Mouse (Mus musculus): ENCODE measurements around the gene Gpr155. TPM values are rescaled to one million over a fixed set of nuclear protein-coding genes. Genes with fewer than 3 reads are reported as not detected.
A peak's percentile ranks its signal among the peaks of the same experiment; 100 is the strongest.

Gpr155 gene
- polyA plus RNA-seq, 2 experiments: 4.1 to 9.0 TPM

DNA sequence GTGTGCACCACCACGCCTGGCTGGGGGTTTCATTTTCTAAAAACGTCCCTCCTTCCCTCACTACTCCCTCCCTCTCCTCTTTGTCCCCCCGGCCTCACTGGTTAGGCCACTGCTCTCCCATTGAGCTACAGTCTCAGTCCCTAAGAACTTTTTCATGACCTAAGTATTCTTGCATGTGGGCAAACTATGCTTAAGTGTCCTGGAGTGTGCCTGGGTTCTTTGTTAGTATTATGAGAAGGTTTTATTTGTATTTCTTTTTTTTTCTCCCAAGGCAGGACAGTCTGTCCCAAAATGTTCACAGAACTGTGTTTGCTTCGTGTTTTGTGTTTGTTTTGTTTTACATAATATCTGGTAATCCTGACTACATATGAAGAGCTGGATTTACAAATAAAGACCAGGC is 21.3 kb upstream of the Gpr155 start:
- no peaks in the 10 kb centered on the region for H3K9me3 ChIP-seq (ENCODE audit: control insufficient read depth, low read length)
- no peak overlapping the region for H3K4me2 ChIP-seq (ENCODE audit: low read depth)
- H3K4me3 ChIP-seq (ENCODE audit: insufficient read depth in 1 of 2, low read depth in 2 of 2, low read length in 2 of 2): no peak overlapping the region
- no peak for TF ChIP-seq CTCF (IDR thresholded peaks at IDR 0.05; ENCODE audit: low read depth)
- no peak for TF ChIP-seq EP300 (IDR thresholded peaks at IDR 0.05; ENCODE audit: low read depth)
- no peaks in the 10 kb centered on the region for H3K27me3 ChIP-seq (ENCODE audit: control insufficient read depth, insufficient read depth, low read length)
- no peaks in the 10 kb centered on the region for H3K36me3 ChIP-seq (replicated peaks; ENCODE audit: control insufficient read depth, insufficient read depth, low read depth)
- H3K9ac ChIP-seq (replicated peaks): no peak overlapping the region
- DNase-seq (ENCODE audit: low read depth in 3 of 3, low spot score in 3 of 3): no peak
- H3K27ac ChIP-seq: no peak overlapping the region
- H3K4me1 ChIP-seq (replicated peaks; ENCODE audit: control insufficient read depth in 2 of 2, insufficient read depth in 2 of 2, low read length in 1 of 2): no peaks in the 10 kb centered on the region
- no peak for ATAC-seq (ENCODE audit: insufficient read depth)
- 48% methylated on average over 4 of the region's 4 CpGs for WGBS (ENCODE audit: insufficient replicate concordance)

DNA sequence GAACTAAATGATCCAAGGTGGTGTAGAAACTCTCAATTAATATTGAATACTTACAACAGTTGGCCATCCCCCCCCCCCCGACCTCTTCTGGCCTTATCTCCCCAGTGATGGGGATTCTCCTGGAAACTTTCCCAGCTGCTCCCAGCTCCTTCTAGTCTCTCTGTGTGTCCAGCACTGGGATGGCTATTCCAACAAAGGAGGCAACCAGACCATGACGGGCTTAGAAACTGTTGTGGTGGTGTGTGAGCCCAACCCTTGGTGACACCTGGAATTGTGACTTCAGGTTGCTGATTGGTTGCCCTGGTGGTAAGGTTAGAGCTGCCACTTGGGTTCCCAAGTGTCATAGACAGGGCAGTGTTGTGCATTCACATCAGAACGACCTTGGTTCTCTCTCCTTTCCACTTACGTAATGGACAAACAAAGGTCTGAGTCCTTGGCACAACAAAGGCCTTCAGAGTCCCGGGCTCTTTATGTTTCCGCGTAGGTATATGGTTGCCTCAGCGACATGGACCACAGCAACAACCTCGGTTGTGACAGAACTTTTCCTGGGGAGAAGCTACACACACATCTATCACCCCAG is 20.1 kb upstream of the Gpr155 start:
- DNase-seq (ENCODE audit: low read depth in 3 of 3, low spot score in 3 of 3) (no peak), ATAC-seq (ENCODE audit: insufficient read depth) (no peak)
- no peak overlapping the region for H3K4me3 ChIP-seq (ENCODE audit: insufficient read depth in 1 of 2, low read depth in 2 of 2, low read length in 2 of 2)
- H3K36me3 ChIP-seq (replicated peaks; ENCODE audit: control insufficient read depth, insufficient read depth, low read depth): no peaks in the 10 kb centered on the region
- no peaks in the 10 kb centered on the region for H3K9me3 ChIP-seq (ENCODE audit: control insufficient read depth, low read length)
- no peaks in the 10 kb centered on the region for H3K4me1 ChIP-seq (replicated peaks; ENCODE audit: control insufficient read depth in 2 of 2, insufficient read depth in 2 of 2, low read length in 1 of 2)
- WGBS (ENCODE audit: insufficient replicate concordance): 71% methylated on average over 9 of the region's 9 CpGs
- no peak overlapping the region for H3K4me2 ChIP-seq (ENCODE audit: low read depth)
- TF ChIP-seq EP300 (IDR thresholded peaks at IDR 0.05; ENCODE audit: low read depth): no peak
- no peak for TF ChIP-seq CTCF (IDR thresholded peaks at IDR 0.05; ENCODE audit: low read depth)
- H3K9ac ChIP-seq (replicated peaks): no peak overlapping the region
- H3K27ac ChIP-seq: no peak overlapping the region
- no peaks in the 10 kb centered on the region; the same call in 1 of the 2 replicates for H3K27me3 ChIP-seq (ENCODE audit: control insufficient read depth, insufficient read depth, low read length)

DNA sequence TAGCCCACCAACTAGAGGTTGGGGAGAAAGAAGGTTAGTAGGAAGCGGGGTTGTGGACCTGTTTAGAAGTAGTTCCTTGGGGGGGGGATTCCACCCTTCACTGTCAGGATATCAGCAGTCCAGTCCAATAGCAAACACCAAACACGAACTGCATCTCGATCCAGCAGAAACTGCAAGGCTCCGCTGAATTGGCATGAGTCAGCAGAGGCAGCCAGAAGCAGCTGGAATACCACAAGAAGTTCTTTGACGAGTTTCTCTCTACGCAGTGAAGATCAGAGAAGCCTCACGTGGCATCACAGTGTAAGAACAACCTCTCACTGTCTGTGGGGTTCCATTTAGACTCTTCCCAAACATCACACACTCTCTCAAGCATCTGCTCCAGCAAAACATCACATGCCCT is 18.6 kb upstream of the Gpr155 start:
- no peak for ATAC-seq (ENCODE audit: insufficient read depth)
- no peak for TF ChIP-seq EP300 (IDR thresholded peaks at IDR 0.05; ENCODE audit: low read depth)
- no peak for TF ChIP-seq CTCF (IDR thresholded peaks at IDR 0.05; ENCODE audit: low read depth)
- H3K27me3 ChIP-seq (ENCODE audit: control insufficient read depth, insufficient read depth, low read length): no peaks in the 10 kb centered on the region; the same call in 1 of the 2 replicates
- H3K9ac ChIP-seq (replicated peaks): no peak overlapping the region
- 73% methylated on average over 7 of the region's 7 CpGs for WGBS (ENCODE audit: insufficient replicate concordance)
- H3K27ac ChIP-seq: no peak overlapping the region
- H3K4me3 ChIP-seq (ENCODE audit: insufficient read depth in 1 of 2, low read depth in 2 of 2, low read length in 2 of 2): no peak overlapping the region
- no peaks in the 10 kb centered on the region for H3K4me1 ChIP-seq (replicated peaks; ENCODE audit: control insufficient read depth in 2 of 2, insufficient read depth in 2 of 2, low read length in 1 of 2)
- H3K9me3 ChIP-seq (ENCODE audit: control insufficient read depth, low read length): no peaks in the 10 kb centered on the region
- no peaks in the 10 kb centered on the region for H3K36me3 ChIP-seq (replicated peaks; ENCODE audit: control insufficient read depth, insufficient read depth, low read depth)
- no peak overlapping the region for H3K4me2 ChIP-seq (ENCODE audit: low read depth)
- DNase-seq (ENCODE audit: low read depth in 3 of 3, low spot score in 3 of 3): no peak

DNA sequence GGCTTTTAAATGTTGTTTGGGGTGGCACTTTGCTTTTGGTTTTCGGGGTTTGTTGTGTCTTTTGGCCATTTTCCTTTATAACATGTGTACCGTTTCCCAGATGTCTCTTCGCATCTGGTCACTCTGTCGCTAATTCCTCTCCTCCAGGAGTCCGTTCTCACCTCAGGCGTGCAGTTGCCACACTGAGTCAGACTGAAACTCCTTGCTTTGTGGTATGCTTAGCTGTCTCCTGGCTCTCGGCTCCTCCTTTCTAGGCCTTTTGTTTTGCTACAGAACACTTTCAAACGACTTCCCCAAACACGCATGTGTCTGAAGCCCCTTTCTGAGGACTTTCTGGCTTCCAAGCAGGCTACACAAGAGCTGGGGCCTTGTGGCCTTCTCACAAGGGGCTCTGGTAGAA is 18.1 kb upstream of the Gpr155 start:
- H3K4me2 ChIP-seq (ENCODE audit: low read depth): no peak overlapping the region
- H3K4me1 ChIP-seq (replicated peaks; ENCODE audit: control insufficient read depth in 2 of 2, insufficient read depth in 2 of 2, low read length in 1 of 2): no peaks in the 10 kb centered on the region
- H3K9ac ChIP-seq (replicated peaks): no peak overlapping the region
- H3K27me3 ChIP-seq (ENCODE audit: control insufficient read depth, insufficient read depth, low read length): no peaks in the 10 kb centered on the region; the same call in 1 of the 2 replicates
- WGBS (ENCODE audit: insufficient replicate concordance): 73% methylated on average over 9 of the region's 9 CpGs
- TF ChIP-seq CTCF (IDR thresholded peaks at IDR 0.05; ENCODE audit: low read depth) (no peak), EP300 (IDR thresholded peaks at IDR 0.05; ENCODE audit: low read depth) (no peak)
- DNase-seq (ENCODE audit: low read depth in 3 of 3, low spot score in 3 of 3) (no peak), ATAC-seq (ENCODE audit: insufficient read depth) (no peak)
- H3K4me3 ChIP-seq (ENCODE audit: insufficient read depth in 1 of 2, low read depth in 2 of 2, low read length in 2 of 2): no peak overlapping the region
- H3K36me3 ChIP-seq (replicated peaks; ENCODE audit: control insufficient read depth, insufficient read depth, low read depth): no peaks in the 10 kb centered on the region
- H3K9me3 ChIP-seq (ENCODE audit: control insufficient read depth, low read length): no peaks in the 10 kb centered on the region
- no peak overlapping the region for H3K27ac ChIP-seq

DNA sequence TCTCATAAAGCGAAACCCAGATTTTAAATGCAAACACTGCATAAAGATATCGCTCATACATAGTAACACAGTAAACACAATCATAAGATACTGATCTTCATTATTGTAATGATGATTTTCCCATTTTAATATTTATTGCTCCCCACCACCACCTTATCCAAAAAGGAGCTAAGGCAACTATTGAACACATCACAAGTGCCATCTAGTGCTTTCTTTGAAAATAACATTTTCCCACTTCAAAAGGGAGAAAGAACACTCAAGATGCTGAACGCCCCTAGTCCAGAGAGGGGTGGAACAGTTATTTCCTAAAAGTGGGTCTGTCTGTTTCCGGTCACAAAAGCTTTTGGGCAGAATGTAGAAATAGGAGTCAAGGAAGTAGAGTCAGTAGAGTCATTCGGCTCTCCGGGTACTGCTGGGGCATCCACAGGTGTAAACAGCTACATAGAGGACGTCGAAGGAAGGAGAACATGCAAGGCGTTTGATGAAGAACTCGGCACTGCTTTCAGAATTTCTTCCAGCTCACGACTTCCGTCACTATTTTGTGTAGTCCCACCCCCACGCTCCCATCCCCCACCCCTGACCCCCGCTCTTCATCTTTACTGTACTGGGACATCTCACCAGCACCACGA is 17.1 kb upstream of the Gpr155 start:
- ATAC-seq (ENCODE audit: insufficient read depth) (no peak), DNase-seq (ENCODE audit: low read depth in 3 of 3, low spot score in 3 of 3) (no peak)
- WGBS (ENCODE audit: insufficient replicate concordance): 59% methylated on average over 15 of the region's 15 CpGs
- H3K9me3 ChIP-seq (ENCODE audit: control insufficient read depth, low read length): no peaks in the 10 kb centered on the region
- no peak overlapping the region for H3K4me2 ChIP-seq (ENCODE audit: low read depth)
- TF ChIP-seq EP300 (IDR thresholded peaks at IDR 0.05; ENCODE audit: low read depth) (no peak), CTCF (IDR thresholded peaks at IDR 0.05; ENCODE audit: low read depth) (peak; percentile 18; the same call in 1 of the 2 replicates)
- H3K9ac ChIP-seq (replicated peaks): no peak overlapping the region
- no peak overlapping the region for H3K4me3 ChIP-seq (ENCODE audit: insufficient read depth in 1 of 2, low read depth in 2 of 2, low read length in 2 of 2)
- no peaks in the 10 kb centered on the region for H3K36me3 ChIP-seq (replicated peaks; ENCODE audit: control insufficient read depth, insufficient read depth, low read depth)
- no peak overlapping the region for H3K27ac ChIP-seq
- H3K27me3 ChIP-seq (ENCODE audit: control insufficient read depth, insufficient read depth, low read length): no peaks in the 10 kb centered on the region; the same call in 1 of the 2 replicates
- H3K4me1 ChIP-seq (replicated peaks; ENCODE audit: control insufficient read depth in 2 of 2, insufficient read depth in 2 of 2, low read length in 1 of 2): no peaks in the 10 kb centered on the region
